Mouse (Mus musculus) myocyte (in vitro differentiated cells): ENCODE measurements around the gene Pomc. TPM values are rescaled to one million over a fixed set of nuclear protein-coding genes. Genes with fewer than 3 reads are reported as not detected.

Experiments used
- H3K27me3 ChIP-seq: one replicate; pipeline ENCODE4 v1.6.1; 2011; ENCODE audit not compliant: control insufficient read depth, insufficient read depth, insufficient read length
- H3K36me3 ChIP-seq: one replicate; pipeline ENCODE4 v1.6.1; 2011; ENCODE audit not compliant: control insufficient read depth, insufficient read depth
- H3K4me2 ChIP-seq: one replicate; pipeline ENCODE4 v1.6.1; 2011; ENCODE audit warnings: low read depth, control low read depth
- H3K4me3 ChIP-seq: one replicate; pipeline ENCODE4 v1.5.1; 2011; ENCODE audit warnings: mild to moderate bottlenecking, control low read depth, moderate library complexity
- H3K79me2 ChIP-seq: one replicate; pipeline ENCODE4 v1.6.1; 2011; ENCODE audit not compliant: control insufficient read depth, insufficient read depth
- H3ac ChIP-seq: one replicate; pipeline ENCODE4 v1.6.1; 2011; ENCODE audit not compliant: control insufficient read depth, insufficient read length
- CEBPB ChIP-seq: IDR thresholded peaks from 2 replicates; pipeline ENCODE4 v1.6.1; 2011; ENCODE audit warnings: mild to moderate bottlenecking, moderate library complexity; ENCODE audit not compliant: poor library complexity, insufficient read depth, severe bottlenecking
- E2F4 ChIP-seq: IDR thresholded peaks from one replicate; pipeline ENCODE4 v1.6.1; 2011; ENCODE audit warnings: mild to moderate bottlenecking, control low read depth, moderate library complexity; ENCODE audit not compliant: insufficient read depth
- MAX ChIP-seq: IDR thresholded peaks from one replicate; pipeline ENCODE4 v1.6.1; 2011; ENCODE audit warnings: low read depth, mild to moderate bottlenecking, control low read depth
- MYOD1 ChIP-seq, 3 experiments: IDR thresholded peaks; one replicate each; pipeline ENCODE4 v1.6.1; 2011; ENCODE audit warnings: control low read depth in 2 of 3, low read depth in 2 of 3, mild to moderate bottlenecking in 2 of 3, moderate library complexity in 1 of 3; ENCODE audit not compliant: insufficient read length in 2 of 3, control insufficient read depth in 1 of 3
- MYOG ChIP-seq, 3 experiments: IDR thresholded peaks; one replicate each; pipeline ENCODE4 v1.6.1; 2011; ENCODE audit warnings: control low read depth in 2 of 3, low read depth in 2 of 3, mild to moderate bottlenecking in 2 of 3; ENCODE audit not compliant: insufficient read length in 2 of 3, control insufficient read depth in 1 of 3, insufficient read depth in 1 of 3
- POLR2A ChIP-seq: IDR thresholded peaks from one replicate; pipeline ENCODE4 v1.6.1; 2011; ENCODE audit warnings: low read depth, mild to moderate bottlenecking, control low read depth, moderate library complexity; ENCODE audit not compliant: insufficient read length
- POLR2AphosphoS2 ChIP-seq: IDR thresholded peaks from one replicate; pipeline ENCODE4 v1.6.1; 2011; ENCODE audit warnings: low read depth, control low read depth; ENCODE audit not compliant: insufficient read length
- REST ChIP-seq: IDR thresholded peaks from one replicate; pipeline ENCODE4 v1.6.1; 2011; ENCODE audit warnings: mild to moderate bottlenecking, control low read depth, moderate library complexity; ENCODE audit not compliant: insufficient read depth, insufficient read length
- SRF ChIP-seq: IDR thresholded peaks from one replicate; pipeline ENCODE4 v1.6.1; 2011; ENCODE audit warnings: low read depth; ENCODE audit not compliant: control insufficient read depth, insufficient read length
- TCF12 ChIP-seq: IDR thresholded peaks from one replicate; pipeline ENCODE4 v1.6.1; 2011; ENCODE audit warnings: mild to moderate bottlenecking, control low read depth; ENCODE audit not compliant: poor library complexity, insufficient read depth, severe bottlenecking
- TCF3 ChIP-seq: IDR thresholded peaks from one replicate; pipeline ENCODE4 v1.6.1; 2011; ENCODE audit warnings: low read depth, control low read depth; ENCODE audit not compliant: insufficient read length
- USF1 ChIP-seq: IDR thresholded peaks from one replicate; pipeline ENCODE4 v1.6.1; 2011; ENCODE audit warnings: low read depth, mild to moderate bottlenecking, control low read depth, moderate library complexity
- polyA plus RNA-seq: library from polyadenylated mRNA; unstranded; fragments of >200 nt; fragmentation: generic; extraction: Trizol; gene quantifications from one replicate; pipeline ENCODE4 v1.2.1, GENCODE M21; 2012; ENCODE audit warnings: missing spikeins

Pomc gene
- polyA plus RNA-seq, 1 experiment, result not detected

- no peaks in the 10 kb centered on the region for H3K79me2 ChIP-seq
- H3K4me2 ChIP-seq, result no peak overlapping the region
- no peaks in the 10 kb centered on the region for H3K27me3 ChIP-seq
- H3K36me3 ChIP-seq, result no peaks in the 10 kb centered on the region
- H3ac ChIP-seq, result no peak overlapping the region
- H3K4me3 ChIP-seq, result no peak overlapping the region
- no peak for TF ChIP-seq MYOD1 (IDR thresholded peaks at IDR 0.05; ENCODE audit: control insufficient read depth in 1 of 3, insufficient read length in 2 of 3, low read depth in 2 of 3)
- no peak for TF ChIP-seq MAX
Measured at GRCm38 (mm10) chr12:3996749-3997148, 42.0 kb downstream of the Pomc start.

GRCm38 (mm10) chr12:4000406-4000805 lies 45.7 kb downstream of the Pomc start:
- Histone ChIP-seq H3K27me3 (no peaks in the 10 kb centered on the region), H3K79me2 (no peaks in the 10 kb centered on the region), H3K4me3 (no peak overlapping the region), H3K4me2 (no peak overlapping the region), H3ac (no peak overlapping the region), H3K36me3 (no peaks in the 10 kb centered on the region)
- TF ChIP-seq POLR2A (no peak), E2F4 (no peak), TCF3 (no peak), TCF12 (no peak), CEBPB (no peak), REST (no peak), MAX (no peak), POLR2AphosphoS2 (no peak), MYOD1 (IDR thresholded peaks at IDR 0.05; ENCODE audit: control insufficient read depth in 1 of 3, insufficient read length in 2 of 3, low read depth in 2 of 3) (no peak), SRF (no peak), MYOG (IDR thresholded peaks at IDR 0.05; ENCODE audit: control insufficient read depth in 1 of 3, insufficient read depth in 1 of 3, insufficient read length in 2 of 3, low read depth in 2 of 3) (no peak), USF1 (no peak)

GRCm38 (mm10) chr12:4004648-4005047 lies 49.9 kb downstream of the Pomc start:
- no peaks in the 10 kb centered on the region for H3K79me2 ChIP-seq
- TF ChIP-seq TCF12 (no peak), SRF (no peak), USF1 (no peak), TCF3 (no peak), POLR2A (no peak), MAX (no peak), E2F4 (no peak), MYOG (IDR thresholded peaks at IDR 0.05; ENCODE audit: control insufficient read depth in 1 of 3, insufficient read depth in 1 of 3, insufficient read length in 2 of 3, low read depth in 2 of 3) (no peak), REST (no peak), POLR2AphosphoS2 (no peak), CEBPB (no peak), MYOD1 (IDR thresholded peaks at IDR 0.05; ENCODE audit: control insufficient read depth in 1 of 3, insufficient read length in 2 of 3, low read depth in 2 of 3) (no peak)
- H3K36me3 ChIP-seq, result no peaks in the 10 kb centered on the region

GRCm38 (mm10) chr12:4006079-4006478 lies 51.3 kb downstream of the Pomc start:
- H3K4me2 ChIP-seq, result no peak overlapping the region
- no peak overlapping the region for H3K4me3 ChIP-seq
- no peaks in the 10 kb centered on the region for H3K79me2 ChIP-seq
- H3K27me3 ChIP-seq, result peaks cover 16% of the 10 kb centered on the region
- TF ChIP-seq TCF3, result no peak
- TF ChIP-seq MYOG (IDR thresholded peaks at IDR 0.05; ENCODE audit: control insufficient read depth in 1 of 3, insufficient read depth in 1 of 3, insufficient read length in 2 of 3, low read depth in 2 of 3), result no peak
- no peak for TF ChIP-seq TCF12
- TF ChIP-seq POLR2AphosphoS2, result no peak
- no peak for TF ChIP-seq SRF
- TF ChIP-seq MYOD1 (IDR thresholded peaks at IDR 0.05; ENCODE audit: control insufficient read depth in 1 of 3, insufficient read length in 2 of 3, low read depth in 2 of 3), result no peak
- TF ChIP-seq REST, result no peak
- no peak for TF ChIP-seq CEBPB
- no peak for TF ChIP-seq E2F4
- TF ChIP-seq MAX, result no peak
- TF ChIP-seq POLR2A, result no peak
- TF ChIP-seq USF1, result no peak
- no peaks in the 10 kb centered on the region for H3K36me3 ChIP-seq
- H3ac ChIP-seq, result no peak overlapping the region

More at GRCm38 (mm10) chr12:4004648-4005047, 49.9 kb downstream of the Pomc start:
- peaks cover 11% of the 10 kb centered on the region for H3K27me3 ChIP-seq
- H3K4me3 ChIP-seq, result no peak overlapping the region
- no peak overlapping the region for H3ac ChIP-seq
- H3K4me2 ChIP-seq, result no peak overlapping the region

- no peak for TF ChIP-seq REST
- no peak for TF ChIP-seq POLR2AphosphoS2
- no peak for TF ChIP-seq SRF
- no peak for TF ChIP-seq MYOG (IDR thresholded peaks at IDR 0.05; ENCODE audit: control insufficient read depth in 1 of 3, insufficient read depth in 1 of 3, insufficient read length in 2 of 3, low read depth in 2 of 3)
- no peak for TF ChIP-seq MYOD1 (IDR thresholded peaks at IDR 0.05; ENCODE audit: control insufficient read depth in 1 of 3, insufficient read length in 2 of 3, low read depth in 2 of 3)
- TF ChIP-seq POLR2A, result no peak
- no peak for TF ChIP-seq MAX
- TF ChIP-seq TCF3, result no peak
- TF ChIP-seq USF1, result no peak
- no peak for TF ChIP-seq E2F4
- no peak for TF ChIP-seq CEBPB
- no peak for TF ChIP-seq TCF12
- Histone ChIP-seq H3K36me3 (no peaks in the 10 kb centered on the region), H3ac (no peak overlapping the region), H3K4me2 (no peak overlapping the region), H3K27me3 (peaks cover 16% of the 10 kb centered on the region), H3K79me2 (no peaks in the 10 kb centered on the region), H3K4me3 (no peak overlapping the region)
Measured at GRCm38 (mm10) chr12:4007181-4007580, 52.4 kb downstream of the Pomc start.
